Mouse (Mus musculus) midbrain, postnatal 0 days (tissue): ENCODE measurements at regions not wholly inside any gene's neighbourhood (a gene's known extent, or its start where the extent isn't known, plus 50 kb on each side); places are given as distances from the start of the nearest gene placed in this dataset.

ENCODE experiments used
- ATAC-seq: fragments of 200-750 bp; cut with Nextera tagmentation; 2 replicates; pipeline ENCODE4 v1.8.0; 2017; ENCODE audit warnings: moderate number of reproducible peaks, mild to moderate bottlenecking, moderate TSS enrichment, moderate library complexity; ENCODE audit not compliant: low FRiP score
- DNase-seq: peaks from one replicate; pipeline ENCODE4 v3.0.0-alpha.2; 2015; ENCODE audit warnings: low spot score
- H3K27ac ChIP-seq: fragments of 300-500 bp; sonication (generic); 2 replicates; pipeline ENCODE4 v1.5.1; 2014; ENCODE audit warnings: low read depth, mild to moderate bottlenecking, low read length, mixed read lengths
- H3K27me3 ChIP-seq: fragments of 300-500 bp; sonication (generic); 2 replicates; pipeline ENCODE4 v1.6.1; 2014; ENCODE audit warnings: low read length, control low read depth, mixed read lengths; ENCODE audit not compliant: insufficient read depth
- H3K36me3 ChIP-seq: fragments of 300-500 bp; sonication (generic); 2 replicates; pipeline ENCODE4 v1.6.1; 2014; ENCODE audit warnings: low read length, control low read depth, mixed read lengths; ENCODE audit not compliant: insufficient read depth
- H3K4me1 ChIP-seq: fragments of 300-500 bp; sonication (generic); 2 replicates; pipeline ENCODE4 v1.6.1; 2014; ENCODE audit warnings: mild to moderate bottlenecking, control low read depth, antibody characterized with exemption, low read length, mixed read lengths; ENCODE audit not compliant: insufficient read depth
- H3K4me2 ChIP-seq: fragments of 300-500 bp; sonication (generic); 2 replicates; pipeline ENCODE4 v1.6.1; 2014; ENCODE audit warnings: low read depth, mild to moderate bottlenecking, low read length, mixed read lengths; ENCODE audit not compliant: poor library complexity, severe bottlenecking
- H3K4me3 ChIP-seq: fragments of 300-500 bp; sonication (generic); 2 replicates; pipeline ENCODE4 v1.5.1; 2014; ENCODE audit warnings: low read depth, mild to moderate bottlenecking, low read length, moderate library complexity
- H3K9ac ChIP-seq: fragments of 300-500 bp; sonication (generic); replicated peaks from 2 replicates; pipeline ENCODE4 v1.6.1; 2014; ENCODE audit warnings: mild to moderate bottlenecking, low read length, moderate library complexity, mixed read lengths; ENCODE audit not compliant: poor library complexity, severe bottlenecking
- H3K9me3 ChIP-seq: fragments of 300-500 bp; sonication (generic); 2 replicates; pipeline ENCODE4 v1.6.1; 2016; ENCODE audit warnings: low read length, control low read depth
- CTCF ChIP-seq: IDR thresholded peaks from 2 replicates; pipeline ENCODE4 v1.5.1; 2016; ENCODE audit warnings: antibody characterized with exemption, mild to moderate bottlenecking
- WGBS: fragments of 180-500 bp; shearing (Covaris S2); extraction: QIAGEN DNeasy Blood & Tissue Kit; methylation state at CpG from one replicate; pipeline ENCODE4 v1.1.7; 2014; 5-methylcytosine and 5-hydroxymethylcytosine counted together

DNA sequence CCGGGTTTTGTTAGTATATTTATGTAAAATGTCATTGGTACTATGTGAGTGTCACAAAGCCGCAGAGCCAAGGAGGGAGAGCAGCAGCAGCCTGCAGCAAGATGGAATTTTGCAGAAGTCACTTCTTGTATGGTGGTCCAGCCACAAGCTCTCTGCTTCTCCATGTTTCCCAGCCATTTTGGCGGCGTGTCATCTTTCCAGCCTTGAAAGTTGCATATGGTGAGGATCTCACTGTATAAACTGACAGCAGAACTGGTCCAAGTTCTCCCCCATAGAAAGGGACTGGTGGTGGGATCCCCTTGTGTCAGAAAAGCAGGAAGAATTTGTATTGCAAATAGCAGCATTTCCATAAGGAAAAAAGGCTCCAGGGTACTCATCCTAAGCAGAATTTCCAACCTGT is 249.7 kb upstream of the Acvr2a start:
- Histone ChIP-seq H3K9ac (no peak overlapping the region), H3K4me2 (no peak overlapping the region), H3K27ac (no peak overlapping the region), H3K36me3 (no peaks in the 10 kb centered on the region), H3K27me3 (no peaks in the 10 kb centered on the region), H3K4me3 (no peak overlapping the region), H3K9me3 (no peaks in the 10 kb centered on the region), H3K4me1 (no peaks in the 10 kb centered on the region)
- no peak for ATAC-seq
- WGBS: 88% methylated on average over 4 of the region's 4 CpGs
- TF ChIP-seq CTCF: no peak
- no peak for DNase-seq

DNA sequence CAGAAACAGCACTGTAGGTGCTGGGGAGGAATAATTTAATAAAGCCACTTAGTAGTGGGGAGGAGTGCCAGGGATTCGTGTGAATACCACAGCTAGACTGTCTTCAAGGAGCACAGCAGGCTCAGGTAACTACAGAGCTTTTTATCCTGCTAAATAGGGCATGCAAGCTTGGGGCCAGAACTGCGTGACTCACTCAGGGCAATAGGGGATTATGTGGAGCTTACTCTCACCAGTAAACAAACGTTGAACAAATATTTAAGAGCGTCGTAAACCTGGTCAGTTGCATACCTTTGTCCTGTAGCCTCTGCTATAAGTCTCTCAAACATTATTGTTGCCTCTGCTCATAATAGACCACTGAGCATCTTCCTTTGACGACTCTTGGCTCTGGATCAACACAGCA is 246.0 kb upstream of the Acvr2a start:
- Histone ChIP-seq H3K9ac (no peak overlapping the region), H3K27ac (no peak overlapping the region), H3K9me3 (no peaks in the 10 kb centered on the region), H3K36me3 (no peaks in the 10 kb centered on the region), H3K4me1 (no peaks in the 10 kb centered on the region), H3K4me2 (no peak overlapping the region), H3K27me3 (no peaks in the 10 kb centered on the region), H3K4me3 (no peak overlapping the region)
- DNase-seq (no peak), ATAC-seq (no peak)
- WGBS: 49% methylated on average over 6 of the region's 6 CpGs
- TF ChIP-seq CTCF: no peak

DNA sequence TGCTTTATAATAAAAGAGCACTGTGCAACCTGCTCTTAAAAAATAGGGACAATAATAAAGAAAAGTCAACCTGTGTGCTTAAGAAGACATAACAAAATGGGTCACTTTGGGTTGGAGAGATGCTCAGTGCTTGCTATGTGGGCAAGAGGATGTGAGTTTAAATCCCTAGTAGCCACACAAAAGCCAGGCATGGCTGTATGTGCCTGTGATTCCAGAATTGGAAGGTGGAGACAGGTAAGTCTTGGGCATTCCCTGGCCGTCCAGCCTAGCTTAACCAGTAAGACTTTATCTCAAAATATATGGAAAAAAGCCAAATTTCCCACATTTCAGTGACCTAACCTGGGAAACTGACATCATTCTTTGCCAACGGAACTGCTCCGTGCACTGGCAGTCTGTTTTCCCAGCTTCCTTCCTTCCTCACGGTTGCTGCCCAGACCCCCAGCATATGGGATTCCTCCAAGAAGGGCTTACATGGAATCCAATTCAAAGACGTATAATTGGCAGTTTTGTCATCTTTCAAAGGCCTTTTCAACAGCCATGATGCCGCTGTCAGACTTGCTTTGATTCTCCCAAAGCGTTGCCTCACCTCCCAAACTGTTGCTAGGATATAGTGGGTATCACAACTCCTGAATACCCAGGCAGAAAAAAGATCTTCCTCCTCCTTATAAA is 227.6 kb upstream of the Acvr2a start:
- ATAC-seq (peak; percentile 74), DNase-seq (no peak)

DNA sequence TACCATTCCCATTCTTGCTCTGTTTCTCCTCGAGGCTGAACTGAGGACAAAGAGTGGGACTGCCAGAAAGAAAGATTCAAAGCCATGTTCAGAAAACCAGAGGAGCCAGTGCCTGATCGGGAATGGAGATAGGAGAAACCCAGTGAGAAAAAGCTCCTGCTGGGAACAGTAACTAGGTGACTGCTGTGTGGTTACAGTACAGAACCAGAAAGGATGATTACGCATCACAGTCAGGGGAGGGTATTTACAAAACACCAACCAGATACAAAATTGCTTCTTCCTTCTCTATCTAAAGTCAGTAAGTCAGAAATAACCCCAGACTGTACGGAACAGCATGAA is 227.1 kb upstream of the Acvr2a start:
- no peak overlapping the region for H3K4me3 ChIP-seq
- no peak overlapping the region for H3K4me2 ChIP-seq
- ATAC-seq (0 out of 2 replicates have a peak, but pooled peaks have one; percentile 20), DNase-seq (no peak)
- no peak overlapping the region for H3K9ac ChIP-seq
- no peak for TF ChIP-seq CTCF
- no peaks in the 10 kb centered on the region for H3K27me3 ChIP-seq
- no peaks in the 10 kb centered on the region for H3K9me3 ChIP-seq
- WGBS: 46% methylated on average over 4 of the region's 4 CpGs
- no peaks in the 10 kb centered on the region for H3K4me1 ChIP-seq
- no peaks in the 10 kb centered on the region for H3K36me3 ChIP-seq
- no peak overlapping the region for H3K27ac ChIP-seq

More for the DNA sequence above, 227.6 kb upstream of the Acvr2a start:
- H3K9ac ChIP-seq: no peak overlapping the region
- H3K27me3 ChIP-seq: no peaks in the 10 kb centered on the region
- WGBS: 20% methylated on average over 7 of the region's 7 CpGs
- no peaks in the 10 kb centered on the region for H3K9me3 ChIP-seq
- H3K4me3 ChIP-seq: no peak overlapping the region
- H3K36me3 ChIP-seq: no peaks in the 10 kb centered on the region
- TF ChIP-seq CTCF: no peak
- H3K4me2 ChIP-seq: no peak overlapping the region
- no peak overlapping the region for H3K27ac ChIP-seq
- no peaks in the 10 kb centered on the region for H3K4me1 ChIP-seq

DNA sequence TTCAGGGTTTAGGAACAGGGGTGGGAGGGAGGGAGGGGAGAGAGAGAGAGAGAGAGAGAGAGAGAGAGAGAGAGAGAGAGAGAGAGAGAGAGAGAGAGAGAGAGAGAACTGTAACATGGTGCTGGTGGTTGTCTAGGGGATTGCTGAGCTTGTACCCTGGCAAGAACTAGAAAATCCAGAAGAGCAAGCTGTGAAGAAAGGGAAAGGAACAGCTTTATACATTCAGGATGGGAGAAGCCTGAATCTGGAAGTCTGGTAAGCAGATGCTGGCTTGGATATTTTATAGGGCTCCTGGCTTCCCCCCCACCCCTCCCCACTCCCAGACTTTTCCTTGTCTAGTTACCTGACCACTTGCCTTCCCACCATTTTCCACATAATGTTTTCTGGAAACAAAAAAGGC is 224.2 kb upstream of the Acvr2a start:
- DNase-seq (no peak), ATAC-seq (no peak)
- H3K9ac ChIP-seq: no peak overlapping the region
- no peak for TF ChIP-seq CTCF
- H3K36me3 ChIP-seq: no peaks in the 10 kb centered on the region
- no peak overlapping the region for H3K4me2 ChIP-seq
- no peak overlapping the region for H3K27ac ChIP-seq
- H3K9me3 ChIP-seq: no peaks in the 10 kb centered on the region
- no peaks in the 10 kb centered on the region for H3K4me1 ChIP-seq
- no peak overlapping the region for H3K4me3 ChIP-seq
- no peaks in the 10 kb centered on the region for H3K27me3 ChIP-seq

DNA sequence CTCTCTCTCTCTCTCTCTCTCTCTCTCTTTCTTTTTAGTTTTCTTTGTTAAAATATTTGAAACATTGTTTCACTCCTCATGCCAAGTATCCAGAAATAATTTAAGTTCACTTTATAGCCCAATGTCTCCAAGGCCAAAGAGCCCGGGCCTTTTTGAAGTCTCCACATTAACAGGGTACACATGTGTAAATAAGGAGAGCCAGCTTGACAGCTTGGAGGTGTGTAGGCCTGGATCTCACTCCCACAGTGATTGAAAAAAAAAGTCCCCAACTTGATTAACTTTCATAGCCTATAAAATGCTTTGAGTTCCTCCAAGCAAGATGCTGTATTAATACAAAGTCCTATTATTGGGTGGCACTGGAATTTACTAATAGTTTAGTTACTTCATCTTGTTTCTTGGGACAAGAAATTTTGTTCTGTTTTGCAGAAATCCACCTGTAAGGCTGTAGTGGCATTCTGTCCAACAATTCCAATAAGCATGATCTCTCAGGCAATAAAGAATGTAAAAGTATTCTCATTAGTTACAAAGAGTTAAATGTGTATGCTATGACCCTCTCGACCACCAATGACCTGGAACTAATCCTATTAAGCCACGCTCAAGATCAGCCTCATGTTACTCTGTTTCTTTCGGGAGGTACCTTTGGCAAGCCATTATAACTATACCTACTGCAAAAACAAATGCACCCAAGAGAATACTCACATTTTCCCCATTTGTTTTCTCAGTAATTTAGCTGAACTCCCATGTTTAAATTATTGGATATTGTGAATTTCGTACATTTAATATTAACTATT is 215.9 kb upstream of the Acvr2a start:
- H3K27me3 ChIP-seq: no peaks in the 10 kb centered on the region
- H3K36me3 ChIP-seq: no peaks in the 10 kb centered on the region
- TF ChIP-seq CTCF: no peak
- no peak overlapping the region for H3K4me2 ChIP-seq
- no peak overlapping the region for H3K27ac ChIP-seq
- H3K4me3 ChIP-seq: no peak overlapping the region
- 36% methylated on average over 5 of the region's 5 CpGs for WGBS
- no peak overlapping the region for H3K9ac ChIP-seq
- no peaks in the 10 kb centered on the region for H3K9me3 ChIP-seq
- DNase-seq (no peak), ATAC-seq (no peak)
- no peaks in the 10 kb centered on the region for H3K4me1 ChIP-seq
